Mouse (Mus musculus) Muller cell, postnatal 12 days (primary cell): ENCODE results near the gene Gm38100.

Experiments used
- DNase-seq: peaks from one replicate; pipeline ENCODE4 v3.0.0-alpha.2; 2015; ENCODE audit errors: inconsistent ontology term

Gene Gm38100

DNA sequence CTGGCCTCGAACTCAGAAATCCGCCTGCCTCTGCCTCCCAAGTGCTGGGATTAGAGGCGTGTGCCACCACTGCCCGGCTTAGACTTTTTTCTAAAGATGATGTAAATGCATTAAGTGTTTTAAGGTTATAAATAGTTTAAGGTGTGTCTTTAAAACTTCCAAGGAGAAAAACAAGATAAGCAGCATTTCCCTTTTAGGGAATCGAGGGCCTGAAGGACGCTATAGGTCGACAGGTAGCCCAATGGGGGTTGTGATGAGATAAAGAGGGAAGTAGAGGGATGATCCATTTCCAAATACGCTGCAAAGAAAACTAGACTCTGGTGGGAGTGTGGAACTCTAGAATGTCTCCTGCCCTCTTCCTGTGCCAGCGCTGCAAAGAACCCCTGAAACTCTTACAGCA is at the start of gene Gm38100:
TSS of gene Gm38100 (plus strand) at position 301 of the 400 bp plus-strand sequence.
- DNase-seq = no peak

DNA sequence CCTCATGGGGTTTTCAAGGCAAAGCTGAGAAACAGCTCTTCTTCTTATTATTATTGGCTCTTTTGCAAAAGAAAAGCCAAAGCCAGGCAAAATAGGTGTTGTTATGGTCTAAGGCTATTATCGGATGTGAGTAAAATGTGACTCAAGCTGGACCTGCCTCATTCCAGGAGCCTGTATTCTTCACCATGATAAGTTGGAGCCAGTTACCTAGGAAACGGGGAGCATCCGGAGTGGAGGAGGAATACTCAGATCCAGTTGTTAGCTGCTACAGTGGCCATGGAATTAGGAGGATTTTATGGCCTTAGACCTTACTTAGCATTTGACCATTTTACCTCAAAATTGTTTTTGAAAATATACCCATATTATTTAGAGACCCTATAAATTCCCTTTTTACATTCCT is 49.4 kb upstream of the Gm38100 start:
- no peak for DNase-seq

DNA sequence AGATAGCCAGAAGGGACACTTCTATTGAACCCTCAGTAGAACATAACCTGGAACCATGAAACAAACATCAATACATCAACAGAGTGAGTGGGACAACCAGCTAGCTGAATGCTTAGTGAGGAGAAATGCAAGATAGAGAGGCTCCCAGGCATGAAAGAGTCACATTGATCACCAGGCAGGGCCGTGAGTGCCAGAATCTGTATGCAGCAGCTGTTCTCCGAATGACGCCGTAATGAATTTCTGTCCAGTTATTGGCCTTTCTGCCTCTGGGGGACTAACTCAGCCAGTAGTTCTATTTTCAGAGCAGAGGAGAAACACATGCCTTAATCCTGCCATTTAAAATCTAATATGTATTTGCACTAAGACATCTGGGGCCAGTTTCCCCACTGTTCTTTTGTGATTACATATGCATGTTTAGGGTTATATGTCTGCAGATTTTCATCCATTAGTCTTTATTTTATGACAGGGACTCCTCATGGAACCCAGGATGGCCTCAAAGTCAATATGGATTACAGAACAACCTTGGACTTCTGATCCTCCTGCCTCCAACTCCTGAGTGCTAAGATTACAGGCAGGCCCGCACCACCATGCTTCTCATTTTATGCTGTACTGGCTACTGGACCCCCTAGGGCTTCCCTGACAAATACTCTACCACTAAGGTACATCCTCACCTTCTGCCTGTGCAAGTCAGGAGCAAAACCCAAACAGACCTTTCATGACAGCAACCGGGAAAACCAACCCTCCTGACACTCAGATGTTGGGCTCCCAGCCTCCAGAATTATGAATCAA is 47.9 kb upstream of the Gm38100 start:
- no peak for DNase-seq

DNA sequence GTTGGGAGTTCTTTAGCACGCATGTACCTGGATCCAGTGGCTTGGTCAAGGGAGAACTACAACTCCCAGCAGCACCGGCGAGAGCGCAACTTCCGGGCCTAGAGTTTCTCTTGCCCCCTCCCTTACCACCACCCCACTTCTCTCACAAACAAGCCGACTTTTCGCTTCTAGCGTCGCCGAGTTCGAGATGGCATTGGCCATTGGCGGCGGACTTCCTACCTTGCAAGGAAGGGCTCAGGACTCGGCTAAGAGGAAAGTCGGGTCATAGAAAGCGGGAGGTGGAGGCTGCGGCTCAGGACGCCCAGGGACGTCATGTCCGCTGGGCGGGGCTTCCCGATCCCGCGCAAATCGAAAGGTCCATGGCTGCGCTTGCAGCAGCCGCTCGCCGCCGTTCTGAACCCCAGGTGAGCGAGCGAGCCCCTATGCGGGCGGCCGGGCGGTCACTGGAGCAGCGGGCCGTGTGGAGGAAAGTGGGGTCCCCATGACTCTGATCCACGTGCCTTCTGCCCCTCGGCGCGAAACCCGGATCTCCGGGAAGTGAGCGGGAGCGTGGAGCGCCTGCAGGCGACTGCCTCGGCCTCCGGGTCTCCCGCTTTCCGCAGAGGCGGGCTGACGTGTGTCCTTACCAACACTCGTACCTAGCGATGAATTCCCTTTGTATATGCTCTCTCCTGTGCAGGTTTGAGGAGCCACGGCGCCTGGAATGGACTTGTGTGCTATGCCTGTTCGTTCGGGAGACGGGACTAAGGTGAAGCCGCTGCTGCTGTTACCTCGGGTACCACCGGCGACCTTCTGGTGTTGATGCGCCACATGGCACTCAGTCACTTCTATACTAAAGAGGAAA is 39.5 kb upstream of the Gm38100 start, which contains the start of gene Exo1:
TSS of gene Exo1 (plus strand) at position 129 of the 844 bp plus-strand sequence.
- peak; percentile 96 for DNase-seq

DNA sequence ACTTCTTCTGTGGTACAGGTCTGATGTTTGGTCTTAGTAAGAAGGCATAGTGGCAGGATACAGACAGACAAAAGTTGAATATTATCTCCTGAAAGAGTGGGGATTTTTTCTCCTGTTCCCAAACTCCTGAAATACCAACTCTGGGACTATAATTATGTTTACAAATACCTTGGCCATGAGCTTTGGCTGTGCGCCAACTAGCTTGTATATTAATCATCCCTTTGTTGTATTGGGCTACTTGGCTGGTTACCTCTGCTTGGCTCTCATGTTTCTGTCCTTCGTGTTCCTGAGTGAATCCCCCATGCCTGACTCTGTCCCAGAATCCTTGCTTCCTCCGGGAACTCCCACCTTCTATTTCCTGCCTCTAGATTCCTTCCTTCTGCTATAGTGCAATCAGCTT is 36.7 kb upstream of the Gm38100 start:
- DNase-seq = peak; percentile 35

DNA sequence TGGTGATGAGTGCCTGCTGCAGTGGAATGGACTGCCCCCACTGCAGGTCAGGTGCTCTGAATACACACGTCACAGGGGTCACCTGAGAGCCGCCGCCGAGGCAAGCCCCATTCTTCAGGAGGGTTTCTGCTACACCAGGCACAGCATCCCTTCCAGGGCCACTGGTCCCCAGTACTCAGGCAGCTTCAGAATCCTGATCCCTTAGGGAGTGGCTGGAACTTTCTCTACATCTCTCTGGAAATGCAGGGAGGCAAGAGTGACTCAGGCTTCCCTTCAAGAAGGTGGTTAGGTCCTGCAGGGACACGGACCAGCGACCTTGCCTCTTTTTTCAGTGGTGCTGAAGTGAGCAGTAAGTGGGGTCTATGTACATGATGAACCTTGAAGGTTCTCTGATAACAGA is 26.9 kb upstream of the Gm38100 start:
- no peak for DNase-seq

DNA sequence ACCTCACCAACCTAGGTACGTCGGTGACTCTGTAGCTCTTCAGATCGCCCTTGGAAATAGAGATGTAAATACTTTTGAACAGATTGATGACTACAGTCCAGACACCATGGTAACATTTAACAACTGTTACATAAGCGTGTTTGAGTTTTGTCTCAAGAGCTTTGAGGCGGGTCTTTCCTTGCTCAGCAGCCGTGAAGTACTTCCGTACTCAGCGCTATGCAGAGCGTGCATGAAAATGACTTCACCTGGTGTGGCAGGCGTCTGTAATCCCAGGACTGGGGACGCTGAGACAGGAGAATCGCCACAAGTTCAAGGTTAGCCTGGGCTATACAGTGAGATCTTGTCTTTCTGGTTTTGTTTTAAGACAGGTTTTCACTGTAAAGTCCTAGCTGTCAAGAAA is 26.4 kb upstream of the Gm38100 start:
- DNase-seq = no peak

DNA sequence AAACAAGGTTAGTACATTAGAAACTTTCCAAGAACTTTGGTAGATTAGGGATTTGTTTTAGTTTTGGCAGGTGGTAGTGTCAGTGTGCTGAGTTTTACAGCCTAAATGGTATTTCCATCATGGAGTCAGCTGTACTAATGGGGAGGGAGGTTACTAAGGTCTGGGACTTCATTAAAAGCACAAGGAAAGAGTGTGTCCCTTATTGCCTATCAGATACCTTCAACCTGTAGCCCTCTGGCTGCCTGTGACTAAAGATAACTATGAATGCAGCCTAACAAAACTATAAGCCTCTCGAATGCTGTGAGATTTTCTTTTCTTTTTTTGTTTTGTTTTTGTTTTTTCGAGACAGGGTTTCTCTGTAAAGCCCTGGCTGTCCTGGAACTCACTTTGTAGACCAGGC is 8.9 kb upstream of the Gm38100 start:
- DNase-seq = no peak

DNA sequence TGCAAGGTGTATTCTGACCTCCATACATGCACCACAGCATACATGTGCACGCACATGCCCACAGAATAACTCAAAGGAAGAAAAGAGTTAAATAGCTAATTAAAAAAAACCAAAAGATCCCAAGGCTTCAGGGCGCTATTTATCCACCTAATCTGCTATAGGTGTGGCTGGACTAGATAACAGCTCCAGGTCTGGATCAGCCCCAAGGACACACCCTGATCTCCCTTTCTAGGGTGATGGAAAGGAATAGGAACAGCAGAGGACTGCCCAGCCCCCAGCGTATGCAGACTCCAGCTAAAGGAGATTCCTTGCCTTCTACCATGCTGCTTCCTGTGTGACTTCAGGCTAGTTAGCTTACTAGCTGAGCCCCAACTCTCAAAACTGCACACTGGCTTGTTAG is 8.1 kb upstream of the Gm38100 start:
- no peak for DNase-seq

DNA sequence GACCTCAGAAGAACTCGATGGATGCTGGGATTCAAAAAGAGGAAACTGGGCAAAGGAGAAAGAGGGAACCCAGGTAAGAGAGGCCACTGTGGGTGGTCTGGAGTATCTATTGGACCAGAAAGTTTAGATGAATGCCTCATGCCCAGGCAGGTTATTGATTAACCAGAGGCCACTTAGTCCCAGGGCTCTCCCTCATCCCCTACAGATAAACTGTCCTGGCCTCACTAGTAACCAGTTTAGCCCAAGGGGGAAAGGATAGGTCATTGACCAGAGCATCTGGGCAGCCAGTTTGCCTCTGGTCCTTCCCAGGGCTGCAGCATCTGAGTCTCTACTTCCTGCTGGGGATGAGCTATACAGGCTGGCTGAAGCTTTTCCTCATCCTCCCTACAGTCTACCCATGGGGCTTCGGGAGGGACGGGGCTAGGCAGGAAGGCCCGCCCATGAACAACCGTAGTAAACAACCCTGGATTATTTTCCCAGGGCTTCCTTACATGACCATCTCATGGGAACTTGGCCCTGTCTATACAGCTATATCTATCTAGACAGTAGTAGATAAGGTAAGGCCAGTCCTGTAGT is 6.3 kb upstream of the Gm38100 start:
- no peak for DNase-seq

DNA sequence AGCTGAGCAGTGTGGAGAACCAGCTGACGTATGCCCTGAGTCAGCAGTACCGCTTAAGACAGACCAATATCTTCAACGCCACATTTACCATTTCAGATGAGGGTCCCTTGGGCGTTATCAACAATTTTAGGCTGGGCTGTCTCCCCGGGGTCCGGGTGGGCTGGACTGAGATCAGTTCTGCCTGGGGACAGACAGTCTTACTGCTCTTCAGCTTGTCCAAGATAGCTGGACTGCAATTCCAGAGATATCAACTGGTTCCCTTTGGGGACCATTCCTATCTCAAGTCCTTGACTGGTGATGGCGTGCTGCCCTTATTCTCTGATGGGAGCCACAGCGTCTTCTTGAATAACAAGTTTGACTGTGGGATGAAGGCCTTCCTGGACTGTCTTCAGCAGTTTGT is 962 bp downstream of the Gm38100 start:
- no peak for DNase-seq

DNA sequence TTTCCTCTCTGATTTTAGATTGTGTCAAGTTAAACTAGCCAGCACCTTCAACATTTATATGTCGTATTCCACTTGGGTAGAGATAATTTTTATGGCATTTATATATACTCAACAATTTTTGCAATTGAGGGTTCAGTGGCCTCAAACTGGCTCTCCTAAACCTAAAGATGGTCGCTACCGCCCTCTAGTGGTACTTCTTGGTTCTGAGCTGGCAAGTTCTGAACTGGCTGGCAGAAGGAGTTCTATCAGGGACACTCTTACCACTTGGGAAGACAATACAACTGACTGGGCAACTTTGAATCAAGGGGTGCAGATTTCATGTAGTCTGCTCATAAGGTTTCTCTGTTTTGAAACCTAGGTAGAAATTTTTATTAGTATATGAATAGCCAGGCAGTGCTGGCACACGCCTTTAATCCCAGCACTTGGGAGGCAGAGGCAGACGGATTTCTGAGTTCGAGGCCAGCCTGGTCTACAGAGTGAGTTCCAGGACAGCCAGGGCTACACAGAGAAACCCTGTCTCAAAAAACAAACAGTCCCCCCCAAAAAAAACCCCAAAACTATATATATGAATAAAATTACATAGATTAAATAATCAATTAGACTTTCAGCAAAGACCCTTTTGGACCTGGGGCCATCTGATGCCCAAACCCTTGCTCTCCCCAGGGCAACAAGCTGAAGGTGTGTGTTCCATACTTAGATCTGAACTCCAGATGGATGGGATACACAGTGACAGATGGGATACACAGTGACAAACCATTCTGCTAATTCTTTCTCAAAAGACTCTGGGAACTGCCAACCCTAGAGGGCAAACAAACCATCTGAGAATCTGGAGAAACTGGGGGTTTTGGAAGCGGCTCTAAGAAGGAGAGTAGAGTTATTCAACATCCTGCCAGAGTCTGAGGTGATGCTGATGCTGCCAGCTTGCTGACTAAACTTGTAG is 4.0 kb downstream of the Gm38100 start:
- peak; percentile 26 for DNase-seq

DNA sequence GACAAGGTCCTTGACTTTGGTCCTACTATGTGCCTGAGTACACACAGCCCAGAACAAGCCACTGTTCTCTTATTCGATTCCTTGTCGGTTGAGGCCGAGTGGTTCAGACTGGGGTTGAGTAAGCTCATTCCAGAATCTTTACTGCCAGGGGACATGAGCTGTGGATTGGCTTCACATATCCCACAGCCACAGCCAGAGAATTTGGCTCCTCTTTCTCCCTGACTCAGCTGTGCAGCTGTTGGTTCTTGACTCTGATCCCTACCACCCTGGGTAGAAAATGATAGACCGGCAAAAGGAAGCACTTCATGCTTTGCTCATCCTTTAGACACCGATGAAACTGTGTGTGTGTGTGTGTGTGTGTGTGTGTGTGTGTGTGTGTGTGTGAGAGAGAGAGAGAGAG is 11.3 kb downstream of the Gm38100 start:
- DNase-seq = no peak

DNA sequence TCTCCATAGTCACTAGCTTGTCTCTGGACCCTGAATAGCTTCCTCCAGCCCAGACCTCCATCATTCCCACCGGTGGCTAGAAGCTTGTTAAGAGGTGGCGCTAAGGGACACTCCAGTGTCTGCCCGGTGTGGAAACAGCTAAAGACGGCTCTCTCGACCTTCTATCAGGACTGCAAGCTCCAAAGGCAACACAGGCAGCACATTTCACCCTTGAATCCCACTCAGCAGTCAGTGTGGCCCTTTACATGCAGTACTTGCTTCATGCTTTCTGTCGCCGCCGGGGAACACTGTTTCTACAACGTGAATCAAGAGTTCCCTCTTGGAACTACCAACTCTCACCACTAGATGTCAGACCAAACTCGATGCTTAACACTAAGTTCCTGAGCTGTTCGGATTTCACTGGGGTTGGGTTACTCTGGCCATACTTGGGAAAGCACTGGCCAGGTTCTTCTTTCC is 16.2 kb downstream of the Gm38100 start:
- DNase-seq = peak; percentile 61

DNA sequence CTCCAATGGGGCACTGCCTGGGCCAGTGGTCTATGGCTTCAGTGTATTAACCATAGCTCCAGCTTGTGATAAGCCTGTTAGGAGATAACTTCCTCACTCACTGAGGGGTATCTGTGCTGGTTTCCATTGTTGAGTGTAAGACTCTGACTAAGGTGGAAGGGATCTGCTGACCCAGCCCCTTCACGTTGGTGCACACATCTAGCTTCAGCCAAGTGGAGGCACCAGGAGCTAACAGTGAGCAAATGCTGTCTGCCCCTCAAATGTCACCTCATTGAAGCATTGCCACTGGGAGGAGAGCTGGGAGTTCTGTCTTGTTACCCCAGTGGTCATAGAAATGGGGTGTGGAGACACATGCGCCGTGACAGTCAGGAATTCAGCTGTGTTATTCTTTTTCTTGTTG is 18.6 kb downstream of the Gm38100 start:
- DNase-seq = no peak

DNA sequence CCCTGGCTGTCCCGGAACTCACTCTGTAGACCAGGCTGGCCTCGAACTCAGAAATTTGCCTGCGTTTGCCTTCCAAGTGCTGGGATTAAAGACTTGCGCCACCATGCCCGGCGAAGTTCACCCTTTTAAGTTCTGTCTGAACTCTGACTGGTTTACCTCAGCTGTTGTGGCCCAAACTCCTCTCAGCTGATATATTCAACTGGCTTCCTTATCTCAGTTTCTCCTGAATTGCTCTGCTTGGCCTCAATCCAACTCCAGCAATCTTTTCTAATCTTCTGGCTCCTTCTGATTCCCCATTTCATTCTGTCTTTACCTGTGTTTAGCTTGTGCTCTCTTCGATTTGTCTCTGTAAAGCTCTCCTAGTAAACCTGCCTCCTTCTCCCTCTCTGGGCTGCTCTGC is 23.0 kb downstream of the Gm38100 start:
- no peak for DNase-seq

DNA sequence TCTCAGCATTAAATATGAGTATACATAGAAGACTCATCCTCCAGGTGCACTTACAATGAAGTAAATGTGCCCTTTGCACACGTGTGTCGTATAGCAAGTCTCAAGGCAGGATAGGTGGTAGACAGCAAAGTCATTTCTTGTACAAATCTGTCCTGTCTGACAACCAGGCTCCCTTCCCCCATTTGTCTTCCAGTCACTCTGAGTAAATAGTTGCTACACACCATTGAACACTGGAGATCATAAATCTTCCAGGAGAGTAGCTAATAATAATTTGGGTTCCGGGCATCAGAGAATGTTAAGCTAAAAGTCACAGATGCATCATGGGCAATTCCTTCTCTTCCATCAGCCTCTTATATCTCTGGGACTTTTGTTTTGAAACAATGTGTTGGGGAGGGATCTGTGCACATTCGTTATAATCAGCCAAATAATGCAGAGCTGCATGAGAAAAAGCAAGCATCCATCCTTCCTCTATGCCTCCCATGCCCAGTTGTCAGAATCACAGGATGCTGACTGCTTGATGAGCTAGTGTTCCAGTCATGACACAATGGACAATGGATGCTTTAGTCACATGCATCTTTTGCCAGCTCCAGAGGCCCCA is 26.7 kb downstream of the Gm38100 start:
- peak; percentile 42 for DNase-seq

DNA sequence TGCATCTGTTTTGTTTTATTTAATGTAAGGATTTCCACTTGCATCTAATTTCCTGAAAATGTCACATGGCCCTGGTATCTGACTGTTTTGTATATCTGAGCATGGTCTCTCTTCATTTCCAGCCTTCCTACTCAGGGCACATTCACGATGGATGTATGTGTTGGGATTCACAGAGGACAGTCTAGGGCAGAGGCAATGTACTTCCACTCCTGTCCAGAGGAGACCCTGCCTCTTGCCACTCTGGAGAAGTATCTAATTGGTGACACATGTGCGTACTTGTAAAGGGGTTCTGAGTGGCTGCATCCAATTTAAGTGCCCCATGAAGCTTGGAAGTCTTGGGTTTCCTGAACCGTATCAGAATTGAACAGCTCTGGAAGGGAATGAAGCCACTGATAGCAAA is 30.3 kb downstream of the Gm38100 start:
- no peak for DNase-seq

DNA sequence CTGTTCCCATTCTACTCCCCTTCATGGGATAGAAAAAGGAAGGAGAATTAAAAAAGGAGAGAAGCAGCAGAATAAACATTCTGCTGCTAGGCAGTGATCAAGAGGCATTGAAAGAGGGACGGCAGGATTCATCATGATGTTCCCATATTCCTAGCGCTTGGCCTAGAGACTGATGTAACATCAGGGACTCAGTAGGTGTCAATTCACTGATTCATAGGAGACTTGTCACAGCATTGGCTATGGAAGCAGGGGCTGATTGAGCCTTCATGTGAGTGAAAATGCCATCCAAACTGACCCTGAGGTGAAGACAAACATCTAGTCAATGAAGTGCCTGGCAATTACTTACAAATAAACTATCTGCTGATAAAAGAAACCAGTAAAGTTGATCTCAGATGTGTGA is 30.7 kb downstream of the Gm38100 start:
- no peak for DNase-seq

DNA sequence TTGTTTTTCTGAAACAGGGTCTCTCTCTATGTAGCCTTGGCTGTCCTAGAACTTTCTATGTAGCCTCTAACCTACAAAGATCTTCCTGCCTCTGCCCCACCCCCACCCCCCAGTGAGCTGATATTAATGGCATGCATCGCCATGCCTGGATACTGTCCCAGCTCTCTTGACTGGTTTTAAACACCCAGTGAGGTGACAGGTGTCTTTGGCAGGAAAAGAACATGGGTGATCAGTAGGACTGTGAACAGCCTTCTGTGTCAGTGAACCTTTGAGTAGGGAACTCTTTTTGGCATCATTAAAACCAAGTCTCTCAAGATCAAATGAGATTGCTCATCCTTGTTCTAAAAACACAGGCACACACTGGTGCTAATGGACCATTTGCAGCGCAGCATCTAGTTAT is 41.7 kb downstream of the Gm38100 start:
- DNase-seq = no peak
